Mouse (Mus musculus): ENCODE data around the gene Aqp1.
A peak's percentile ranks its signal among the peaks of the same experiment; 100 is the strongest.

The Aqp1 gene

DNA sequence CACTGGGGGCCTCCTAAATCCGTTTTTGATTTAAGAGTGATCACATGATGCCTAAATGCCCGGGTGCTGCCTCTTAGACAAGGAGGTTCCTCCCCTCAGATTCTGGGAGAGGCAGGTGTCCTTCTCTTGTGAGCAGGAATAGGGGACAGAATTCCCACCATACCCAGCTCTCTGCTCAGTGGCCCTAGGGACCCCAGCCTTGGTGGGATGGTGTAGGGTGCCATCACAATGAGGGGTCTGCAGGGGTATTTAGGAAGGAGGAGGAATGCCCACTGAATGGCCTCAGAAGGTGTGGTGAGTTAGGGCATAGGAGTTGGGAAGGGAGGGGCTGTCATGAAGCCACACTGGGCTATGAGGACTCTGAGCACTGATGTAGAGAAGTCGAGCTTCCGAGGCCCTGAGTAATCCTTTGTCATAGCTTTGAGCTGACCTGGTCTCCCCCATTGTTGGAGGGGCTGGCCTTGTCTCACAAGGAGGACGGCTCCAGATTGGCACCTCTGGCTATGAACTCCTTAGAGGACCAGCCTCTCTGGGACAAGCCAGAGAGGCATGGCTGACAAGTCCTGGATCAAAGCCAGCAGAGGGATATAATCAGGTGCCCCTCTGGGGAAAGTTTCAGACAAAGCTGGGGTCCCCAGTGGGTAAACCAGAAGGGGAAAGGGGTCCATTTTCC is 4.0 kb upstream of the Aqp1 start:
- DNase-seq, result no peak

DNA sequence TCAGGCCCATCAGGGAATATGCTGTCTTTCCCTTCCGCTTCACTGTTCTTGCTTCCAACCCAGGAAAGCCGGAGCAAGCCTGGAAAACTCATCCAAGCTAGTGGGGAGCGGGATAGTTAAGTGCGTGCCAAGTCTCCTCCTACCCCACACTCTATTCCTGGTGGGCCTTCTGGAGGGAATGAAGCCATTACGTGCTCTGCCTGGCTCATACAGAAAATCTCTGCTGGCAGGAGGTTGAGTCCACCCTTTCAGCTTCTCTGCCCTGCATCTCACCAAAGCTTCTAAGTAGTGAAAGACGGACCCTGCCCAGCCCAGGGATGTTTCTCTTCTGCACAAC is 3.5 kb upstream of the Aqp1 start:
- DNase-seq, result no peak

- no peak for DNase-seq
These were observed 1.0 kb downstream of the Aqp1 start for GRCm38 (mm10) chr6:55337242-55337641.

GRCm38 (mm10) chr6:55338077-55338476 is 1.8 kb downstream of the Aqp1 start:
- peak; percentile 58 to 71 for DNase-seq

DNA sequence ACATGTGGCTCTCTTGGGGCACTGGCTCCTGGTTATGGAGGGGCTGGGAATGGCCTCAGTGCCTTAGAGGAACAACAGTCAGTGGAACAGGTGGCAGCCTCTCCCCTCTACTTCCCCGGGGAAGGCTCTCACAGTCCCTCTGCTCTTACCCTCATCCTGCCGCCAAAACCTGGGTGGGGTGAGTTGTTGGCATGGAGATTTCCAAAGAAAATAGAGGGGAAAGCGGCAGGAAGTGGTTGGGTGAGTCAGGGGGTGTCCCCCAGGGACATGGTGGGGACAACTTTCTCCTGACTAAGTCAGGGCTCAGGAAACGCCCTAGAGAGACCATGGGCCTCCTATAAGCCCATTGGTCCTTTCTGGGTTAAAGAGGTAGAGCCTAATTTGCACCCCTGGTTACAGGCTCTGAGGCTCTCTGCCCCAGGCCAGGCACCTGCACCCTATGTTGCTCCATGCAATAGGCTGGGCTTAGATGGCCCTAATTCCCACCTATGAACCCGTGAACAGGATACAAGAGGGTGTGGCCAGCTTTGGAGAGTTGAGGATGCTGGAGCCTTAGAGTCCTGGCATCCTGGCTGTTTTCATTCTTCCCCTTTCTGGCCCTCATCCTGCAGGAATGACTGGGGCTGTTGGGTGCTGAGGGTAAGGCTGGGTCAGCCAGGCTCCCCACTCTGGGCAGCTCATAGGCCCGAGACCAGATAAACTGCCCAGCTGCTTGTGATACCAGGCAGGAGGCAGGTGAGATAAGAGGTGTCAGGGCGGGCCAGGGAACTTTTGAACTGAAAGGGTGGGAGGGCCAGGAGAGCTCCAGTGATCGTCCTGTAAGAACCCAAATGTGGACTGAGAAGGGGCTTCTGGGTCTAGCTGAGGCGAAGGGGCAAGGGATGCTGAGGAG is 2.9 kb downstream of the Aqp1 start:
- no peak for DNase-seq

DNA sequence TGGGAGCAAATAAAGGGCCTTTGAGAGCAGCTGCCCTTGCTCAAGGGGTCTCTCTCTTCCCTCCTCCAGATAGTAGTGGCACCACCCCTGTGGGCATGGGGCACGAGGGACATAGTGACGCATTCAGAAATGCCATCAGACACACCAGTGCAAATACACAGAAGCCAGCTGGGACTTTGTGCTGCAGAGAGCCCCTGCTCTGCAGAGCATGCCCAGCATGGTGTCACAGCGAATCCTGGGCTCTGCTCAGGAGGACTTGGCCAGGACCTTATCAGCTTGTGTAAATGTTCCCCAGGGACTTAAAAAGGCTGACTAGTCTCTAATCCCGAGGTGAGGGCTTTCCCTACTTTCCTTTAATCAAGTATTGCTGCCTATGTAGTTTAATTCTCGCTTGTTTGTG is 5.5 kb downstream of the Aqp1 start:
- no peak for DNase-seq

DNA sequence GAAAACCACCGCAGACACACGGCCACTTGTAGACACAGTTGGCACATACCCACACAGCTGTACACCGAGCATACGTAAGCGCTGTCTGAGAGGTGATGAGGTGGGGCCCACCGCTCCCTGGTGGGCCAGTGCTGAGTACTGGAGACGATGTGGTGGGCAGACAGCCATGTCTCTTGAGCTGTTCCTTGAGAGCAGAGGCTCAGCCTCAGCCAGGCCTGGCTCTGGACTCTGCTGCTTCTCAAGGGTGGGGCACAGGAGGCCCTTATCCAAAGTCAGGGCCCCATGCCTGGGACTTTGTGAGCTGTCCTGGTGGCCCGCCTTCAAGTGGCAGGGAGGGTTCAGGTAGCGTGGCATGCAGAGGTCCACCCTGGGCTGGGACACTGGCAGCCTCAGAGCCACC is 6.1 kb downstream of the Aqp1 start:
- no peak for DNase-seq

DNA sequence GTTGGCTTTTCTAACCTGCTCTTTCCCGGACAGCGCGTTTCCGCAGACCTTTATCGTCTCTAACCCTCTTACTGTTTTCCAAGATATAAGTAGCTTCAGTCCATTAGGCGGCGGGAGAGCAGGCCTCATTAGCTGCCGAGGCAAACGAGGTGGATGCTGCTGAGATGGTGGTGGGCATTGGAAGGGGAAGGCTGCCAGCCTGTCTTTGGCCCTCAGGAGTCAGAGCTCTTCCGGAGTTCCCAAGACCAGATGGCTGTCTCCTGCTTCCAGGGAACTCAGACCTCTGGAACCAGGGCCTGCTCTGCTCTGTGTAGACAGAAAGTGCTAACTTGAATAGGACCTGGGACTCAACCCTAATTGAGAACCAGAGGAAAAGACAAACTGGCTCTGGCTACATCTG is 7.2 kb downstream of the Aqp1 start:
- no peak for DNase-seq

DNA sequence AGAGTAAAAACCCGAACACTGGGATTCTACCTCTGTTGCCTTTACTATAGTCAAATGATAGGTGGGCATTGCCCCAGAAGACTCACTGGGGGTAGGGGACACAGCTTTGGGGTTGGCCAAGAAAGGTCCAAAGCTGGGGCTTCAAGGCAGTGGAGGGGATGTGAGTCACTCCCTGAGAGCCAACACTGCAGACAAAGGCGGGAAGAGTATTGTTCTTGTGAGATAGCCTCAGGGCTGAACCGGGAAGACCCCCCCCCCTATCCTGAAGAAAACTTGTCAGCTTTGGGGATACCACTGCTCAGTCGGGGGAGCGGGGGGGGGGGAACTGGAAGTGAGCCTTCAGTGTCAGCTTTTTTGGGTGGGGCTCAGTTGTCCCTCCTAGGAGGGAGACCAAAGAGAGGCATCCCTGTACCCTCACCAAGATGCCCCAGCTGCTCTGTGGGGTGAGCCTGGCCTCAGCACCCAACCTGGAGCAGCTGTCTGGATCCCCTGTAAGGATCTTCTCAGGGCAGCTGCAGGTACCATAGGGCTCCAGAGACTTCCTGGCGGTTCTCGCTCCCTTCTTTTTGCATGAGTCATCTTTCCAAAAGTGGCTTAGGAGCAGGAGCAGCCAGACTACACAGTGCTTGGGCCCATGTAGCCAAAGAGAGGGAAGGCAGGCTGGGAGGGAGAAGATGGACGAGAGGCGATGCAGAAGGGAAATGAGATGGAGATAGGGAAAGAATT is 8.2 kb downstream of the Aqp1 start:
- DNase-seq, result no peak

- no peak for DNase-seq
These were observed 9.0 kb downstream of the Aqp1 start for GRCm38 (mm10) chr6:55345264-55345663.

- DNase-seq, result no peak
These were observed 10.3 kb downstream of the Aqp1 start for GRCm38 (mm10) chr6:55346491-55346890.

GRCm38 (mm10) chr6:55347711-55348571 is 11.7 kb downstream of the Aqp1 start:
- DNase-seq, result no peak

DNA sequence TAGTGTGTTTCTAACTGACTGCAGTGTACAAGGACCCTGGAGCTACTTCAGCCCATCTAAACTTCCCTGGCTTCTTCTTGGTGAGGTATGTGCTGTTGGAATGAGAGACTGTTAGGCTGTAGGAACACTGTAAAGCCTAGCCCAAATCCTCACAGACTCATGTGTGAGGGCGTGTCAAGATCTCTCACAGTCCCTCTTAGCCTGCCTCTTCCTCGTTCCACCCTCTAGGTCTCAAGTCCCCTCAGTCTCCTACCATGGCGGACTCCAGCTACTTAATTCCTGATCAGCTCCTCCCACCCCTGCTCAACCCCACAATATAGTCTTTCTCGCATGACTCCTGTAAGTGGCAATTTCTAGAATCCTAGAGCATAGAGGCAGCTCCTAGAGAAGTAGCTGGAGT is 13.0 kb downstream of the Aqp1 start:
- no peak for DNase-seq

- DNase-seq, result no peak
These were observed 14.2 kb downstream of the Aqp1 start for GRCm38 (mm10) chr6:55350383-55350952.

DNA sequence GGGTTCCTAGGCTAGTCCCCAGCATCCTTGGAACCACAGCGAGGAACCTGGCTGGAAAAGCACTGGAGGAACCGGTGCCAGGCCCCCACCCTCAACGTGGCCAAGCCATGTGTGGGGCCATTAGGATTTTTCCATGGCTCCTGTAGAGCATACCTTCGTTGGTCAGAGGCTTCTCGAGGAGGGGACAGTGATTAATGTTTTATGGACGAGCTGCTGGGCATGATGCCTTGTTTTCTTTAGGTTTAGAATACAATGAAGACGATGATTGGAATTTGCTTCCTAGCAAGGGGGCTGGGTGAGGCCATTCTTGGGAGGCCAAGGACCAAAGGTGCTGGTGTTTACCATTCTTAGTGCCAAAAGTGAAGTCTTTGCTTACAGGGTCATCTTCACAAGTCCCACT is 15.5 kb downstream of the Aqp1 start:
- DNase-seq, result no peak

DNA sequence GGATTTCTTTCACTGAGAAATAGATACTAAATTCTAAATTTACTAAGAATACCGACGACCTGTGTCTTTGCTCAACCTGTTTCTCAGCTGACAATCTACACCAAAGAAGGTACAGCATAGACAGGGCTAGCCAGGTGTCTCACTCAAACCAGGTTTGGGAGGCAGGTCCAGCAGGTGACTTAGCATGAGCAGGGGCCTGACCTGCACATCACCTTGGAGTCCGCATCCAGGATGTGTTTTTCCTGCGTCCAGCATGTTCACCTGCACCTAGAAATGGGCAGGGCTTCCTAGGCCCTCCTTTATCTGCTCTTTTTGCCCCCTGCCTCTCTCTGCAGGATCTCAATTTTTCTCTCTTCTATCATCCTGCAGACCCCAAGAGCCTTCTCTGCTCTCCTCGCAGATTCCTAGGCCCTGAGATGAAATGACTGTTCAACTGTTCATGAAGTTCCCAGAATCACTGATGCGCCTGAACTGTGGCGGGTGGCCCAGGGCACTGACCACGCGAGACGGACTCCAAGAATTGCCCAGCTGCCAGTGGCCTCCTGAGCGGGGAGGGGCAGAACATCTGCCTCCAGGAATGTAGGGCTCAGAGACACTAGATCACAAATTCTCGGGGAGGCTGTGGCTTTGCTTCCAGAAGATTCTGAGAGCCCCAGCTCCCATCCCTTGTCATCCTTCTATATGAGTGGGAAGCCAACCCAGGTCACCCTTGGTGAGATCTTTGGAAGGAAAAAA is 17.6 kb downstream of the Aqp1 start:
- DNase-seq, result no peak

GRCm38 (mm10) chr6:55354456-55355117 is 18.4 kb downstream of the Aqp1 start:
- DNase-seq, result no peak

- DNase-seq, result no peak
These were observed 19.3 kb downstream of the Aqp1 start for GRCm38 (mm10) chr6:55355575-55355974.

- no peak for DNase-seq
These were observed 19.9 kb downstream of the Aqp1 start for GRCm38 (mm10) chr6:55356017-55356703.

DNA sequence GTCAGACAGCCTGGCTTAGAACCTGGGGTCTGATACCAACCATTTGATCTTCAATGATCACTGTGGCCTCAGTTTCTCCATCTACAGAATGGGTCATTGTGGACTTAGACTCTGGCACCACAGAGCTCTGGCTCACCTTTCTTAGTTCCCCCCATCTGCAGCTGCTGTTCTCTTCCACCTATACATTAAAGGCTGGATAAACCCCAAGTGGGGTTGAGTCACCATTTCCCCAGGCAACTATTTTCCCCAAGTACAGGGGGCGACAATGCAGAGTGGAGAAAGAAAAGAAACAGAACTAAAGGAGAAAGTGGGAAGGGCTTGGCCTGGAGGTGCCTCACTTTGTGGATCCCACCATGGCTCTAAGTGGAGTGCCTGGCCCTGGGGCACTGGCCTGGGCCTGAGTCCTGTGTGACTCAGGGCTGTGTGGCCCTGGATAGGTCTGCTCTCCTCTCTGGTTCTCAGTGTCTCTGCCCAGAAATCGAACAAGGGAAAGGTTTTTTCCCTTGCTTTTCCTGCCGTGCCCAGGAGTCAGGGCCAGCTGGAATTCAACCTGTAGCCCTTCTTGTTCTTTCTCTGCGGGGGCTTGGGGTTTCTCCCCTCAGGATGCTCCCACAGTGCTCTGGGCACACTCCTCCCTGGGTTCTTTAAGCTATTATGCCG is 20.9 kb downstream of the Aqp1 start:
- no peak for DNase-seq

All from kidney, postnatal 4 days (tissue).